Mouse (Mus musculus) forebrain, postnatal 0 days (tissue): Measurements from ENCODE around the gene Olfr1223. TPM values are rescaled to one million over a fixed set of nuclear protein-coding genes. Genes with fewer than 3 reads are reported as not detected.
"Not testable (repeated sequence)": the region's sequence is repeated elsewhere in the genome, so short reads cannot be mapped to it uniquely, and the experiment has no call there.

ENCODE experiments used
- ATAC-seq: fragments of 200-750 bp; cut with Nextera tagmentation; 2 replicates; pipeline ENCODE4 v1.8.0; 2017; ENCODE audit warnings: mild to moderate bottlenecking, moderate library complexity
- DNase-seq: peaks from one replicate; pipeline ENCODE4 v3.0.0-alpha.2; 2015
- H3K27ac ChIP-seq: fragments of 300-500 bp; sonication (generic); 2 replicates; pipeline ENCODE4 v1.5.1; 2014; ENCODE audit warnings: low read depth, mild to moderate bottlenecking, antibody characterized with exemption, low read length, moderate library complexity, mixed read lengths
- H3K27me3 ChIP-seq: fragments of 300-500 bp; sonication (generic); 2 replicates; pipeline ENCODE4 v1.6.1; 2014; ENCODE audit warnings: mild to moderate bottlenecking, low read length, mixed read lengths; ENCODE audit not compliant: insufficient read depth
- H3K36me3 ChIP-seq: fragments of 300-500 bp; sonication (generic); 2 replicates; pipeline ENCODE4 v1.6.1; 2014; ENCODE audit warnings: mild to moderate bottlenecking, moderate library complexity; ENCODE audit not compliant: insufficient read depth
- H3K4me1 ChIP-seq: fragments of 300-500 bp; sonication (generic); 2 replicates; pipeline ENCODE4 v1.6.1; 2014; ENCODE audit warnings: antibody characterized with exemption; ENCODE audit not compliant: insufficient read depth
- H3K4me2 ChIP-seq: fragments of 300-500 bp; sonication (generic); 2 replicates; pipeline ENCODE4 v1.6.1; 2014; ENCODE audit warnings: low read depth, mild to moderate bottlenecking, moderate library complexity
- H3K4me3 ChIP-seq: fragments of 300-500 bp; sonication (generic); 2 replicates; pipeline ENCODE4 v1.5.1; 2014; ENCODE audit warnings: low read depth, low read length, mixed read lengths
- H3K9ac ChIP-seq: fragments of 300-500 bp; sonication (generic); 2 replicates; pipeline ENCODE4 v1.6.1; 2014; ENCODE audit warnings: mild to moderate bottlenecking
- H3K9me3 ChIP-seq: fragments of 300-500 bp; sonication (generic); 2 replicates; pipeline ENCODE4 v1.6.1; 2016; ENCODE audit warnings: low read length
- CTCF ChIP-seq: sonication (generic); IDR thresholded peaks from 2 replicates; pipeline ENCODE4 v1.5.1; 2016; ENCODE audit warnings: antibody characterized with exemption, control low read depth, low read depth
- WGBS: fragments of 180-500 bp; shearing (Covaris S2); extraction: QIAGEN DNeasy Blood & Tissue Kit; methylation state at CpG from one replicate; pipeline ENCODE4 v1.1.7; 2014; 5-methylcytosine and 5-hydroxymethylcytosine counted together
- polyA plus RNA-seq: library from polyadenylated mRNA; unstranded; fragments of >200 nt; fragmentation: Nextera tagmentation; extraction: Ambion mirVana; gene quantifications from 2 replicates; pipeline ENCODE4 v1.2.1, GENCODE M21; 2015
- total RNA-seq: library from RNA; depleted of rRNA; stranded (reverse); fragments of >200 nt; gene quantifications from 2 replicates; pipeline ENCODE4 v1.2.3, GENCODE M21; 2014; rRNA removed

The Olfr1223 gene
- total RNA-seq (not detected in 2 replicates), polyA plus RNA-seq (not detected in 2 replicates)

DNA sequence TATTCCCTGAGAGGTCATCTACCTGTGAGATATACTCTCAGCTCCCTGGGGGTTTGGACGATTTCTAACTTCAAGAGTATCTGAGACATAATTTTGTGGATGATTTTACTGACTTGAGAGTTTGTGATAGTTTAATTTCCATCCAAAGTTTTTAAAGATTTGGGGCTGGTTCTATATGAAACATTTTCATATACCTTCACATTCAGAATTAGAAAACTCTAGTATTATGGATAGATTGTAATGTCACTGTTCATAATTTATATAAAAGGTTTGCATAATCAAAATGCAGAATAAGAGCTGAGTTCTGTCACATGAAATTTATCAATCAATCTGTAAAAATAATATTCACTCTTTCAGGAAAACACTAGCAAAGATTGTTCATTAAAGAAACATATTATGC is at the start of gene Olfr1223:
Olfr1223 (minus strand) TSS at position 101 of the 400 bp plus-strand sequence.
- DNase-seq, result no peak
- no peaks in the 10 kb centered on the region for H3K27me3 ChIP-seq
- H3K27ac ChIP-seq, result no peak within 1 kb of the TSS
- H3K36me3 ChIP-seq, result no peaks in the 10 kb centered on the region
- H3K4me1 ChIP-seq, result no peaks in the 10 kb centered on the region
- no peak within 1 kb of the TSS for H3K4me3 ChIP-seq
- H3K9me3 ChIP-seq, result no peaks in the 10 kb centered on the region
- no peak within 1 kb of the TSS for H3K4me2 ChIP-seq
- no peak for ATAC-seq
- TF ChIP-seq CTCF, result no peak
- H3K9ac ChIP-seq, result no peak within 1 kb of the TSS
- WGBS, result 87% methylated on average over 1 of the region's 1 CpGs

DNA sequence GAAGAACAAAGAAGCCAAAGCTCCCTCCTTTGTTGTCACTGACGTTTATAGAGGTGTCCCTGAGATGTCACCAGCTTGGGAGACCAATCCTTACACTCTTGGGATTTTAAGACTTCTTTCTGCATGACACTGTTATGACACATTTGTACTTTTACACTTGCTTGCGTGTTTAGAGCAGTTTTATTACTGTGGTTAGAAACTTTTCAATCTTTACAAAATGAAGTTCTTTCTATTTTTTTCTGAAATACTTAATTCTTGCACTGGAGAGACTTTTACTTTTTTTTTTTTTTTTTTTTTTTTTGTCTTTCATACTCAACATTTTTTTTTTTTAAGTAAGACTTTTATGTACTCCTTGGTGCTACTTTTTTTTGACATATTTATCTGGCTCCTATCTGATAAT is 48.6 kb upstream of the Olfr1223 start, which contains the start of gene Olfr1226:
Olfr1226 (minus strand) TSS at position 101 of the 400 bp plus-strand sequence.
- 66% methylated on average over 2 of the region's 2 CpGs for WGBS
- ATAC-seq, result no peak

DNA sequence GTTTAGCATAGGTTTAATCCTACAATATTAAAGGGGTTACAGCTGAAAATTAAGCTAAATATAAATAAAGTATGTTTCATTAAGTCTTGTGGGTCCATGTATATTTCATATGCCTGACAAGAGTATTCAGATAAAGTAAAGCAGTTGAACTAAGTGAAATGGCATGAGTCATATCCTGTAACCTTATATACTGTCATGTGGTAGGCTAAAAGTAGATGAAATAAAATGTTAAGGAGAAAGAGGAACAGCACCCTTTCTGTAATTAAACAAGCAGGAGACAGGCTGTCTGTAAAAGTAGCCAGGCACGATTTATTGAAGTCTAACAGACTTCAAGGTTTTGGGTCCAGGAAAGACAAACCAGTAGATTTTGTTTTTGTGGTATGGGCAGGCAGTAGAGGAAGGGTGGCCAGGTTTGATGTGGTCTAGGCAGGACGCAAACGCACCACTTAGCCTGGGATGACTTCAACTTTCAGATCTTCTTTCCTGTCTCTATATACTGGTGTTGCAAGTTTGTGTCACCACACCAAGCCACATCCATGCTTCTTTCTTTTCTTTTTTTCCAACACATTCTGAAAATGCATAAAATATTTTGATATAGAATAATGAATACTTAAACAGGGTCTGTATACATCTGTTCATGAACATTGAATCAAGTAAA is 45.1 kb upstream of the Olfr1223 start:
- H3K4me2 ChIP-seq, result no peak overlapping the region
- no peak for ATAC-seq
- H3K9me3 ChIP-seq, result no peaks in the 10 kb centered on the region
- no peak overlapping the region for H3K9ac ChIP-seq
- 94% methylated on average over 3 of the region's 3 CpGs for WGBS
- no peaks in the 10 kb centered on the region for H3K36me3 ChIP-seq
- no peaks in the 10 kb centered on the region for H3K27me3 ChIP-seq
- no peak overlapping the region for H3K4me3 ChIP-seq
- H3K27ac ChIP-seq, result no peak overlapping the region
- TF ChIP-seq CTCF, result no peak
- DNase-seq, result no peak
- H3K4me1 ChIP-seq, result no peaks in the 10 kb centered on the region

More for the DNA sequence above, 48.6 kb upstream of the Olfr1223 start, which contains the start of gene Olfr1226:
- H3K27ac ChIP-seq, result no peak within 1 kb of the TSS
- TF ChIP-seq CTCF, result no peak
- no peak within 1 kb of the TSS for H3K9ac ChIP-seq
- no peak for DNase-seq
- H3K27me3 ChIP-seq, result no peaks in the 10 kb centered on the region
- no peak within 1 kb of the TSS for H3K4me3 ChIP-seq
- H3K36me3 ChIP-seq, result no peaks in the 10 kb centered on the region
- H3K9me3 ChIP-seq, result no peaks in the 10 kb centered on the region
- H3K4me1 ChIP-seq, result no peaks in the 10 kb centered on the region
- H3K4me2 ChIP-seq, result no peak within 1 kb of the TSS

DNA sequence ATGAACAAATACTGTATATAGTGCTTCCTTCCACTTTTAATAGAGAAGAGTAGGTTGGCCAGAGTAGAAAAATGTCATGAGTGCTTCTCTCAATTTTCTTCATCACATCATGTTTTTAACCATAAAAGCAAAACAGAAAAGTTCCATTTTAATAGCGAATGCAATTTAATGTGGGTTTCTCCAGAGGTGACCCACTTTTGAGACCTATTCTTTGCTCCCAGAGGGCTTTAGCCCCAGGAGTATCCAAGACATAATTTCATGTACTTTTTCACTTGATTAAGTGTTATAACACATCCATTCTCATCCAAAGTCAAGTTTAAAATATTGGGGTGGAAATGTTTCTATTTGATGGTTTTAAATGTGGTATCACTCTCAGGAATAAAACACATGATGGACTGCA is 23.2 kb upstream of the Olfr1223 start, which contains the start of gene Olfr1225:
Olfr1225 (minus strand) TSS at position 101 of the 400 bp plus-strand sequence.
- Histone ChIP-seq H3K4me3 (no peak within 1 kb of the TSS), H3K9ac (no peak within 1 kb of the TSS), H3K9me3 (no peaks in the 10 kb centered on the region), H3K4me2 (no peak within 1 kb of the TSS), H3K27me3 (no peaks in the 10 kb centered on the region), H3K36me3 (no peaks in the 10 kb centered on the region), H3K27ac (no peak within 1 kb of the TSS), H3K4me1 (no peaks in the 10 kb centered on the region)
- no peak for DNase-seq
- no peak for ATAC-seq
- TF ChIP-seq CTCF, result no peak
- whole genome bisulfite sequencing, result 91% methylated on average over 1 of the region's 1 CpGs

DNA sequence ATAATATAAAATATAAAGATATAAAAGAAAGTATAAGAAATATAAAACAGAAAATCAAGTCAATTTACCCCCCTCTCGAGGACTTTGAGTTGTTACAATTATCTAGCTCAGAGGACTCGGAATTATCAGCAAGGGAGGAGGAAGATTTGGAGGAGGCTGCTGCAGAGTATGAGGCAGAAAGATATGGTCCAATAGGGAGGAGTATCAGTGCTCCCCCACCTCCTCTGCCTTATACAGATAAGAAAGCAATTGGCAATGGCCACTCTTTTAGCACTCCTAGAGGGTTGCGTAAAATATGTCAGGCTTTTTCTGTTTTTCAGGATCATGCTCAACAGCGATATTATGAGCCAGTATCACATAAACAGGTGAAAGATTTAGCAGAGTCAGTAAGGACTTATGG is 13.4 kb upstream of the Olfr1223 start:
- H3K9ac ChIP-seq, H3K4me1 ChIP-seq, H3K27me3 ChIP-seq, DNase-seq, H3K36me3 ChIP-seq, H3K4me2 ChIP-seq, H3K27ac ChIP-seq, H3K4me3 ChIP-seq, ATAC-seq, H3K9me3 ChIP-seq: not testable (repeated sequence)
- 97% methylated on average over 4 of the region's 4 CpGs for WGBS

DNA sequence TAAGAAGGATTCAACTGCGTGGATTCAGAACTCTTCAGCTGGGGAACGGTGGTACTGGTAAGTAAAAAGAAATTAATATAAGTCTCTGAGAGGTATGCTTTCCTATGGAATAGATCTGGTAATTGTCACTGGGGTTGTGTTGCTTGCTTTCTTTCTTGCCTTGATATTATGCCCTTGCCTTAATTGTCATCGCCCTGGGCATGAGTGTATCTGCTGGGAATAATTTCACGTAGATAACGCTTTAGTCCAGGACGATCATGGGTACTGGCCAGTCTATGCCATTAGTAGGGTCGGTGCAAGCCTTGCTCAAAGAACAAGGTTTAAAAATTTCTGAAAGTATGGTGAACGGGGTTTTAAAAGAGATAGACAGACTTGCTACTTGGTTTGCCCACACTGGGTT is 12.6 kb upstream of the Olfr1223 start, which contains the start of gene Olfr1224-ps1:
Olfr1224-ps1 (minus strand) TSS at position 101 of the 400 bp plus-strand sequence.
- not testable (repeated sequence) for H3K27me3 ChIP-seq, DNase-seq, H3K9me3 ChIP-seq, H3K4me2 ChIP-seq, H3K4me3 ChIP-seq, H3K4me1 ChIP-seq, ATAC-seq, H3K36me3 ChIP-seq, H3K9ac ChIP-seq, H3K27ac ChIP-seq
- 94% methylated on average over 8 of the region's 8 CpGs for WGBS

DNA sequence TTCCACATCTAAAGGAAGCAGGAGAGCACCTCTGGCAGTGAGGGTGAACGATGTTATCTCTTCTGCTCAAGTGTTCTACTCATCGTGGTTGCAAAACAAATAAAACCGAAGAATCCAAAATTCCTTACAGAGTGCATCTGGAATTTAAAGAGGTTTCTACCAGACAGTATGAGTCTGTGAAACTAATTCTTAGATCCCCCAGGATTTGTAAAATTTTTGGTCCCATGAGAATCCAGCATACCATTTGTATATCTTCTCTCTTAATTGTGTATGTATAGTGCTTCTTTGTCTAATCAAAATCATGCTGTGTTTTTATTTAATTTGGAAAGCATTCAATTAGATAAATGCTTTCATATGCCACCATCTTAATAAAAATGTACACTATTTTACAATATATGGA is 18.4 kb downstream of the Olfr1223 start, which contains the start of gene Olfr1222:
Olfr1222 (minus strand) TSS at position 101 of the 400 bp plus-strand sequence.
- WGBS, result 82% methylated on average over 3 of the region's 3 CpGs
- H3K4me2 ChIP-seq, result no peak within 1 kb of the TSS
- no peaks in the 10 kb centered on the region for H3K36me3 ChIP-seq
- H3K27ac ChIP-seq, result no peak within 1 kb of the TSS
- DNase-seq, result no peak
- H3K4me3 ChIP-seq, result no peak within 1 kb of the TSS
- no peaks in the 10 kb centered on the region for H3K4me1 ChIP-seq
- H3K27me3 ChIP-seq, result no peaks in the 10 kb centered on the region
- no peaks in the 10 kb centered on the region for H3K9me3 ChIP-seq
- H3K9ac ChIP-seq, result no peak within 1 kb of the TSS
- TF ChIP-seq CTCF, result no peak
- ATAC-seq, result no peak
